Mouse (Mus musculus) ES-Bruce4 (cell line): ENCODE measurements around the gene Fam160b1.

Experiments
- CTCF ChIP-seq: IDR thresholded peaks from one replicate; pipeline ENCODE4 v1.8.1; 2011; ENCODE audit warnings: low read depth, low read length
- POLR2A ChIP-seq: IDR thresholded peaks from one replicate; pipeline ENCODE4 v1.8.1; 2011; ENCODE audit warnings: low read length; ENCODE audit not compliant: insufficient read depth

DNA sequence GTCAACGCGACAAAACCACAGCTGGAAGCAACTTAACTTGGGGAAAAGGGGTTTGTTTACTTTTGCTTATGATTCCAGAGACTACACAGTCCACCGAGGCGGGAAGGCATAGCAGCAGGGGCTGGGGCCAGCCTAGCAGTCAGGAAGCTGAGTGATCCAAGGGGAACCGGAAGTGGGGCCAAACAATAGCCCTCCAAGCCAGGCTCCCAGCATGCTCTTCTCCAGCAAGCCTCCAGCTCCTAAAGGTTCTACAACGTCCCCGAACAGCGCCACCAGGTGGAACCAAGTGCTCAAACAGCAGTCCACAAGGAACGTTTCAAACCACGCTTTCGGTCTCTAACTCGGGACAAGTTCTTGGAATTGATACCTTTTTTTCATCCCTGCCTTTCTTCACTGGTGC is 2.2 kb upstream of the Fam160b1 start:
- TF ChIP-seq POLR2A (peak; percentile 56), CTCF (peak; percentile 83)
